Mouse (Mus musculus): Measurements from ENCODE around the gene D430042O09Rik.

D430042O09Rik gene

DNA sequence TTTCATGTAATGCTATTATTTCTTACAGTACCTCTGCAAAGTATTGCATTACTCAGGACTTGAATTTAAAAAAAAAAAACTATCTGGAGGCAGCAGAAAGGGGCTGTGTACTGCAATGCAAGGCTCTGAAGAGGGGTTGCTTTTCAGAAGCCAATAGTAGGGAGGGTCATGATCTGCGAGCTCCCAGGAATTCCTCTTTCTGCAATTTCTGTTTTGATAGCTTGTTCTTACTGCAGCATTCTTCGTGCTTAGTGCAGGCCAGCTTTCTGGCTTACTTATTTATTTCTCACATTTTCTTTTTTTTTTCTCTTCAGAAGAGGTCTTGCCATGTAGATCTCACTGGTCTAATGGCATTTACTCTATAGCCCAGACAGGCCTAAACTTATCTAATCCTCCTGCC lies 32.8 kb downstream of the D430042O09Rik start:
- no peak for DNase-seq (ENCODE audit: low spot score)

DNA sequence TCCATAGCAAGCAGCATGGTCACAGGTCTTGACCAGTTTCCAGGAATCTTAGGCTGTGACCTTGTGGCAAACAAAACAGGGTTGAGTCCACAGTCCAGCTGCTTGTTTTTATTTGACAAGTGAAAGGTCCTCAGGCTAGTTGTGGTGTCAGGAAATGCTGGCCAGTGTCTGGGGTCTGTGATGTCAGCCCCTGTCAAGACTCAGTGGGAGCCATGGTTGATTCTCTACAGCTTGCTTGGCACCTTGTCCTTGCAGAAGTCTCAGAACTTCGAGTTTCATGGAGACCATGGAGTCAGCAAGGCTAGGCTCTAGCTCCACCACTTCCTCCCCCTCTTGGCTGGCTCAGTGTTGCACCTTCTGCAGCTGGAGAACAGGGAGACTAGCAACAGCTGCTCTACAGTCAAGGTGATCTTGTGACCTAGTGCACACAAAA lies 33.6 kb downstream of the D430042O09Rik start:
- no peak for DNase-seq (ENCODE audit: low spot score)

DNA sequence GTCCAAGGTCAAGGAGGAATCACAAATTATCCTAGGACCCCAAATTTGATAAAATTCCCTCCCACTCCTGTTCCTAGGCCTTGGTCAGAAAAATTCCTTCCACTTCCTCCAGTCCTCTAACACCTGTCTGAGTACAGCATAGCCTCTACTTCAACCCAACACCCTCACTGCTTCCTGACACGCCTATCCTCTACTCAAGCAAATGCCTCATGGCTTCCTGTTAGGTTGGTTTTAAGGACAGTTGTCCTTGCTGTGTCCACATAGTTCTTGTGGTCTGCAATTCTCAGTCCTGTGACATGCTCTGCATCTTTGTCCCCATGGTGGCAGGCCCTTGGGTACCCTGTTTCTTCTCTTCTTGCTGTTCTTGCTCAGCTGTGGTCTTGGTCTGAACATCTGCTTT lies 37.1 kb downstream of the D430042O09Rik start:
- no peak for DNase-seq (ENCODE audit: low spot score)

DNA sequence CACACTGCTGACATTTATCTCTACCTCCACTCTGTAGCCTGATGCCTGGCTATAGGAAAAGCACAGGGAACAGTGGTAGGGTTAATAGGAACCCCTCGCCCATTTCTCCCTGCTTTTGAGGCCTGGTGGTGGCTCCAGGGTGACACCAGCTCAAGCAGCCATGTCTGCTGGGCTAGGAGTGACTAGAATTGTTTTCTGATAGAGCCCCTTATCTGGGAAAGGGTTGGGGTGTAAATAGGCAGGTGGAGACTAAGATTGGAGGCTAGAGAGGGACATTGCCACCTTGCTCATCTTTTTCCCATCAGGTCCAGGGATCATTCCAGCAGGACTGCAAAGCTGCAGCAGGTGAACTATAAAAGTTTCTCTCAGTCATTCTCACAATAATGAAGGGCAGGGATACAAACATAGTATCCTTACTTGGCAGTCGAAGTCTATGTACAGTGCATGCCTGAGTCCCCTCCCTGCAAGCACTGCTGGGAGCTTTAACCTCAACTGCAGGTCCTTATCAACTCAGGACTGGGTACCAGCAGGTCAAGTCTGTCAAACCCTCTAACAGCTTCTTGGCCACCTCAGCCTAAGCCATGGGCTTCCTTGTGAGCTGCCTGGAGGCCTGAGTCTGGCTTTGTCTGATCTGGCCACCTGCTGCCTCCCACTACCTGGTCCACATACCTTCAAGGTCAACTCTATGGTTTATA lies 39.1 kb downstream of the D430042O09Rik start:
- no peak for DNase-seq (ENCODE audit: low spot score)

- peak; percentile 21 for DNase-seq (ENCODE audit: low spot score)
These were observed 39.6 kb downstream of the D430042O09Rik start for GRCm38 (mm10) chr7:125747316-125747690.

- peak; percentile 25 for DNase-seq (ENCODE audit: low spot score)
These were observed 40.5 kb downstream of the D430042O09Rik start for GRCm38 (mm10) chr7:125748186-125748585.

DNA sequence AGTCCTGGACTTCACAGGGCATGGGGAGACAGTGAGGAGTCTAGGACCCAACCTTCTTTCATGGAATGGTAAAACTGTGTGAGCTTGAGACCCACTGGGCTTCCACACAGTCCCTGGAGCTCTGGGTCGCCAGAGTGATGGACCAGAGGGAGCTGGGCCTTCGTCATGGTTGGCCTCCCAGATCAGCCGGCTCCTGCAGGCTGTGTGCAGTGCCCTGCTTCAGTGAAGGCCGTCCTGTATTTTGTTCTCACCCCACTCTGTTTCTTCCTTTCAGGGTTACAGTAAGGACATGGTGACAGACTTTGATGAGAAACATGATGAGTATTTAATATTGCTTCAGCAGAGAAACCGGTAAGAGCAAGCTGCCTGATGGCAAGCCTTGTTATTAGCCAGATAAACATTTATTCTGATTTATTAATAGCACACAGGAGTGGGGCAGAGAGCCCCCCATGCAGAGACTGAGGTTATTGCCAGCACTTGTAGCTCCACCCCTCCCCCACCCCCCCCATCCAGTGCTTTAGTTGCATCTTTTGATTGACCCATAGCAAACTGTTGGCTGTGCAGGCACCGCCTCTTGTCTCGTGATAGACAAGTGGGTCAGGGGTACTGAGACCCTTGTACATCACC lies 45.1 kb downstream of the D430042O09Rik start:
- no peak for DNase-seq (ENCODE audit: low spot score)

DNA sequence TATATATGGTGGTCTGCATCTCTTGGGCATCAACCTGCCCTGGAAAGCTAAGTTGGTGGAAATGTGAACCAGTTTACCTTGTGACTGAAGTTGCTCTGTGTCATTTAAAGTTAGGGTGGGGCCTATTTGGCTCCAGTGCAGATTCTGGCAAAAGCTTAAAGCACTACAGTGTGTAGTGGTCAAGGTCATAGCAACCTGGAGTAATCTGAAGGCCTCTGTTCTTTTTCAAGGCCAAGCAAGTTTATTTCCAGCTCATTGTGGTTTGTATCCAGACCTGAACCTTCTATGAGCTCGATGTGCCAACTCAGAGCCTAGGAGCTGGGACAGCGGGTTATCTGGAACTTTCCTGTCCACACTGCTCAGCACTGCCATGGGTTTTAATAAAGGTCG lies 45.6 kb downstream of the D430042O09Rik start:
- no peak for DNase-seq (ENCODE audit: low spot score)

- DNase-seq (ENCODE audit: low spot score) = peak; percentile 6
These were observed 49.1 kb downstream of the D430042O09Rik start for GRCm38 (mm10) chr7:125756806-125757205.

GRCm38 (mm10) chr7:125757896-125758623 lies 50.4 kb downstream of the D430042O09Rik start:
- DNase-seq (ENCODE audit: low spot score) = no peak

GRCm38 (mm10) chr7:125762289-125762688 lies 54.6 kb downstream of the D430042O09Rik start:
- DNase-seq (ENCODE audit: low spot score) = no peak

DNA sequence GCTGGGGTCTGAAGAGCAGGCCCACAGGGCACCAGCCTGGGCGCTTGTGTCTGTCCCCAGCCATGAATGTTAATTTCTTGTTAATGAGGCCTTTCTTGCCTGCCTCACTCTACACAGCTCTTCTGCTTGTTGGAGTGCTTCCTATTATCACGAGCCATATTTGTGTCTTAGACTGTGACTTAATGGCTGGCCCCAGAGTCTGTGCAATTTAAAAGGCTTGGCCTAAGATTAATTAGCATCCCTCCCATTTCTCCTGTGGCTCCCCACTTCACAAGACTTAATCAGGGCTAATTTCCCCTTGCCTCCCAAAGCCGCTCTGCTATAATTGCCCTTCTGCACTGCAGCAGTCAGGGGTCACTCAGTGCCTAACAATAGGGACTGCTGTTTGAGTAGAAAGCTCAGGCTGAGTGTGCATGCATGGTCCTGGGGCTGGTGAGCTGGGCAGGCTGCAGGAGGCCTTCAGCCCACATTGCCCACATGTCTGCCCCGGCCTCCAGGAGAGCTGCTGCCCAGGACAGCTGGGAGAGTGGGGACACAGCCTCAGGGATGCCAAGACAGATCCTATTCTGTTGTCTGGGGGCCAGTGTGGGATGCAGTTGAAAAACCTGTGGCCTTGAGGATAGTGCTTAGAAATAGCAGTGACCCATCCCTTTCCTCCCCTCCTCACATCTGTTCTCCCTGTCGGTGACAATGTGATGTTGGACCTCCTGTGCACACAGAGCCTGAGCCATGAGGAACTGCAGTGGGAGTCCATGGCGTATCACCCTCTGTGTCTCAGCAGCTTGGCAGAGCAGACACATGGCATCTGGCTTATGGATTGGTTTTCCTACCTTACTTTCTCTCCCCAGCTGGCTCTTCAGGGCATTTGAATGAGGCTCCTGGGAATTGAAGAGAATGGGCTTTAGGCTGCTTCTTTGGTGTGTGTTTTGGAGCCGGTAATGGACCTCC lies 55.5 kb downstream of the D430042O09Rik start:
- no peak for DNase-seq (ENCODE audit: low spot score)

DNA sequence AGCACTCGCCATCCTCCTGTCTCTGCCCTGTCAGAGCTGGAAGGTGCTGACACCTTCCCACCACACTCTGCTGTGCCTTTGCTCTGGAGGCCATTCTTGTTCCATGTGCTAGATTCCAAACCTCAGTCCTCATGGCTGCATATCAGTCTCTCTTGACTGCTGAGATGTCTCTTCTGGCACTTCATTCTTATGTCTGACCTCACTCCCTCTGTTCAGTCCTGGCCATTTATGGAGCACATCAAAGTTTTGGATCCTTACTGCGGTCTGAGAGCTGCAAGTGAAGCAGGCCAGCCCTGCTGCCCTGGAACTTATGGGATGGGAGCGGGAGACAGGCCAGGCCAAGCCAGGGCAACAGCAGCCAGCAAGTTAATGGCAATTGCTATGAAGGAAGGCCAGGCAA lies 56.7 kb downstream of the D430042O09Rik start:
- DNase-seq (ENCODE audit: low spot score) = no peak

DNA sequence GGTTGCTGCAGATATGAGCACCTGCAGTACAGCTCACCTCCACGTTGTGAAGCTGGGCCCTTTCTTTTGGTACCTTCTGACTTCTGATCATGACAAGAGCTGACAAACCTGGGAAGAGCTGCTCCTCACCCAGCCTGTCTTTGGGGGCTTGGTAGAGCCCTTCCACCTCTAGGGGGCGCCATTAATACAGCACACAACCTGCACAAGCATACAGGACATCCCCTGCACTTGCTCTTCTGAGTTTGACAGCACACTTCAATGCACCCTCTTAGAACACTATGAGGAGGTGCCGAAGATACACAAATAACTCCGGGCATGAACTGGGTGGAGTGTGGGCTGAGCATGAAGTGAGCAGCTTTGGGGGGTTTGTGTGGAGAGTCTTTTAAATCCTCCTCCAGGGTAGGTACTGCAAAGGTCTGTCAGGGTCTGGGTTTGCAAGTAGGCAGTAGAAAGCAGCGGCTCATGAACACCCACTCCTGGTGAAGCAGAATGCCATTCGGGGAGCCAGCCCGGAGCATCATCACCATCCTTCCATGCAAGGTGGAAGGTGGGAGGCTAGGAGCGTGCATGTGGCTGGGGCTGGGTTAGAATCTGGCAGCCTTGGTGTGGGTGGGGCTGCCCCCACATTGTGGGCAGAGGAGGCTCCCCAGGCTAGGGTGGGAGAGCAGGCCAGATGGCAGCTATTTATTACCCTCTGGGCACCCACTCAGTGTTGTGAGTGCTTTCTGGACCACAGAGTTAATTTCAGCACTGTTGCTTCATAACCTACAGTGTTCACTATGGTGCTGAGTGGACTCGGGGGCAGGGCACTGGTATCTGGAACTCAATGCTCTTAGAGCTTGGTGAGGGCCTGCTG lies 59.5 kb downstream of the D430042O09Rik start:
- DNase-seq (ENCODE audit: low spot score) = peak; percentile 28

DNA sequence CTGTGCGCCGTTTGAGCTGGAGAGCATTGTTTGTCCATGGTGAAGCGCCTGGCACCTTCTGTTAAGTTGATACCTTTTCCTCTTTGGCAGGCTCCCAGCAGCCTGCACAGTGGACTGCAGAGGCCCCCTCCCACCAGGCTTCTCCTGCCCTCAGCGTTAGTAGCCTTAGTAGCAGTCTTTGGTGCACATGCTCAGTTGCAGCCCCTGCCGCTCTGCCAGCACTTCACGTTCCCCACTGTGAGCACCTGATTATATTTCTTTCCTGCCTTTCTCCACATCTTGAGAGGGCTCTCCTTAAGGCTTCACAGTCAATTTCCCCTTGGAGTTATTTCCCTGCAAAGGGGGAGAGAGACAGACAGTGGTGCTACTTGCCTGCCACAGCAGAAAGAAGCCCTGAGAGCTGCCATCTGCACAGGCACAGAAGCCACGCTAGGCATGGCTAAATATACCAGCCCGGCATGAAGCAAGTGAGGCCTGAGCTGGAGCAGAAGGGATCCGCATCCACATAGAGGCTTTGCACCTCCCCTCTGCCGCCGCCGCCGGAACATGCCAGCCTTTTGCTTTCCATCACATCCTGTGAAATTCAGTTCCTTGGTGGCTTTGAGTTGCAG lies 65.4 kb downstream of the D430042O09Rik start:
- no peak for DNase-seq (ENCODE audit: low spot score)

DNA sequence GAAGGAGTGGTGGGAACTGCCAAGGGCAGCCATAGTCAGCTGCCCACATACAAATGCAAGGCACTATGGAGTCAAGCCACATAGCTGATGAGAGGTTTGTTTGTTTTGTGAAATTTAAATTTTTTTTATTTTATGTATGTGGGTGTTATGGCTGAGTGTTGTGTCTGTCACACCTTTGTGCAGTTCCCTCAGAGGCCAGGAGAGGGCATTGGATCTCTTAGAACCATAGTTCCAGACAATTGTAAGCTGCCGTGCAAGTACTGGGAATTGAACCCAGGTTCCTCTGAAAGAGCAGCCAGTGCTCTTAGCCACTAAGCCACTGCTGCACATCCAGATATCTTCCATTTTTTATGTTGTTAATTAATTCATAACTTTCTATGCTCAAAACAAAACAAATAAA lies 75.5 kb downstream of the D430042O09Rik start:
- peak; percentile 16 for DNase-seq (ENCODE audit: low spot score)

DNA sequence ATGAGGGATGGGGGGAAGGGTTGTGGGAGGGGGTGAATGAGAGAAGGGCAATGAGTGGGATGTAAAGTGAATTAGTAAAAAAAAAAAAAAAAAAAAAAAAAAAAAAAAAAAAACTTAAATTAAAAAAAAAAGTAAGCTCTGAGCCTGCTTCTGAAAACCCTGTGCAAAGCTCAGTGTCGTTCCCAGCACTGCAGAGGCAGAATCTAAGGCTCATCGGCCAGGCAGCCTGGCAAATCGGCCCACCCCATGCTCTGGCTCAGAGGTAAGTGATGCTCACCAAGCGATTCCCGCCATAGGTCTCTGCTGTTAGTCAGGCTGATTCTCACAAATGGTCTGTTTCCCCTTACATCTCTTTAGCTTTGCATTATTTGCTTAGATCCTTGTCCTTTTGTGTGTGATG lies 78.4 kb downstream of the D430042O09Rik start:
- no peak for DNase-seq (ENCODE audit: low spot score)

- DNase-seq (ENCODE audit: low spot score) = no peak
These were observed 79.4 kb downstream of the D430042O09Rik start for GRCm38 (mm10) chr7:125787046-125787445.

- no peak for DNase-seq (ENCODE audit: low spot score)
These were observed 82.4 kb downstream of the D430042O09Rik start for GRCm38 (mm10) chr7:125790039-125790438.

GRCm38 (mm10) chr7:125806571-125806970 lies 98.9 kb downstream of the D430042O09Rik start:
- no peak for DNase-seq (ENCODE audit: low spot score)

GRCm38 (mm10) chr7:125808210-125808609 lies 100.5 kb downstream of the D430042O09Rik start:
- no peak for DNase-seq (ENCODE audit: low spot score)
